Mouse (Mus musculus): Measurements from ENCODE around the gene Myog. TPM values are rescaled to one million over a fixed set of nuclear protein-coding genes. Genes with fewer than 3 reads are reported as not detected.

Myog gene
- total and polyA plus RNA-seq, 3 experiments, result not detected

DNA sequence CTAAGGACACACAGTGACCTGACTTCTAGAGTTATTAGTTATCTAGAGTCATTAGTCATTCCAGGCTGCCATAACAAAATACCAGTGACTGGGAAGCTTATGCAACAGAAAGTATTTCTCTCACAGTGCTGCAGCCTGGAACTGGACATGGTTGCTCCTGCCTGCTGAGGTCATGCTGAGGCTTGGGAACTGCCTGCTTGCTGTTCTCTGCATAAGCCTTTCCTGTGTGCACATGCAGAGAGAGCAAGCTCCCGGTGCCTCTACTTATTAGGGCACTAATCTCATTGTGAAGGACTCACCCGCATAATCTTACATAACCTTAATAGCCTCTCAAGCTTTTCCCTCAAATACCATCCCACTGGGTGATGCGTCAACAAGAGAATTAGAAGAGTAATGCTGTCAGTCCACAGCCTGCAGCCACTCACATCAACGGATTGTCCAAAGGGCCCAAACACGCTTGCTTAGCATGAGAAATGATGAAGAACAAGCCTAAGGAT lies 17.0 kb upstream of the Myog start:
- ATAC-seq (ENCODE audit: extremely low read depth, insufficient number of reproducible peaks, low FRiP score, poor library complexity, severe bottlenecking) (no peak), DNase-seq (ENCODE audit: low spot score) (no peak)
- Histone ChIP-seq H3K9me3 (replicated peaks) (no peaks in the 10 kb centered on the region), H3K4me1 (ENCODE audit: insufficient read depth, low read depth, low read length) (no peaks in the 10 kb centered on the region), H3K4me3 (ENCODE audit: low read depth, low read length) (no peak overlapping the region), H3K36me3 (replicated peaks) (no peaks in the 10 kb centered on the region), H3K27me3 (ENCODE audit: insufficient read depth, low read length) (peaks cover 30% of the 10 kb centered on the region)
- TF ChIP-seq TAL1 (conservative IDR thresholded peaks at IDR 0.05; ENCODE audit: low read depth, low read length) (no peak), POLR2AphosphoS5 (IDR thresholded peaks at IDR 0.05; ENCODE audit: insufficient replicate concordance, low read depth, low read length) (no peak), CTCF (IDR thresholded peaks at IDR 0.05; ENCODE audit: low read depth, low read length) (no peak), GATA2 (IDR thresholded peaks at IDR 0.05; ENCODE audit: borderline replicate concordance, low read depth, low read length) (no peak), GATA1 (IDR thresholded peaks at IDR 0.05; ENCODE audit: borderline replicate concordance, low read length) (no peak)

- DNase-seq (ENCODE audit: low spot score), result no peak
- no peak overlapping the region for H3K4me3 ChIP-seq (ENCODE audit: low read depth, low read length)
- TF ChIP-seq POLR2AphosphoS5 (IDR thresholded peaks at IDR 0.05; ENCODE audit: insufficient replicate concordance, low read depth, low read length) (no peak), TAL1 (conservative IDR thresholded peaks at IDR 0.05; ENCODE audit: low read depth, low read length) (no peak), GATA2 (IDR thresholded peaks at IDR 0.05; ENCODE audit: borderline replicate concordance, low read depth, low read length) (no peak), CTCF (IDR thresholded peaks at IDR 0.05; ENCODE audit: low read depth, low read length) (no peak), GATA1 (IDR thresholded peaks at IDR 0.05; ENCODE audit: borderline replicate concordance, low read length) (no peak)
- no peaks in the 10 kb centered on the region for H3K36me3 ChIP-seq (replicated peaks)
- no peaks in the 10 kb centered on the region for H3K4me1 ChIP-seq (ENCODE audit: insufficient read depth, low read depth, low read length)
- H3K27me3 ChIP-seq (ENCODE audit: insufficient read depth, low read length), result peaks cover 27% of the 10 kb centered on the region
- H3K9me3 ChIP-seq (replicated peaks), result no peaks in the 10 kb centered on the region
- no peak for ATAC-seq (ENCODE audit: extremely low read depth, insufficient number of reproducible peaks, low FRiP score, poor library complexity, severe bottlenecking)
Measured at GRCm38 (mm10) chr1:134273493-134274395, 16.0 kb upstream of the Myog start.

DNA sequence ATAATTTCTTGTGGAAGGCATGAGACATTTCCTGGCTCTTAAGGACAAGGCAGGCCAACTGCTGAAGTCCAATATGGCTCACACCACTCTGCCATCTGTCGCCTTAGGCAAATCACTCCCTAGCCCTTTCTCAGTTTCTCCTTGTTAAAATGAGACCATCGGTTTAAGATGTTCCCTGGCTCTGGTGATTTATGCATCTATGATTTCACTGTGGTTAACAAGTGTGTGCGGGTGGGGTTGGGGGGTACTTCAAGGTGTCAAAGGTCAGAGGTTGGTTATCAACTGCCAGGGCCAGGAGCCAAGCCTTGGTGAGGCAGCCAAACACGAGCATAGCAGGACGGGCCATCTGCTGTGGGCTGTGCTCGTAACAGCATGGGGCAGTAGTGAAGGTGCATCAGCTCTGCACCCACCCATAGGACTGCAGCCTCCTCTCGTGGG lies 15.3 kb upstream of the Myog start:
- no peaks in the 10 kb centered on the region for H3K4me1 ChIP-seq (ENCODE audit: insufficient read depth, low read depth, low read length)
- peaks cover 24% of the 10 kb centered on the region for H3K27me3 ChIP-seq (ENCODE audit: insufficient read depth, low read length)
- no peaks in the 10 kb centered on the region for H3K9me3 ChIP-seq (replicated peaks)
- no peaks in the 10 kb centered on the region for H3K36me3 ChIP-seq (replicated peaks)
- H3K4me3 ChIP-seq (ENCODE audit: low read depth, low read length), result no peak overlapping the region
- no peak for DNase-seq (ENCODE audit: low spot score)
- no peak for ATAC-seq (ENCODE audit: extremely low read depth, insufficient number of reproducible peaks, low FRiP score, poor library complexity, severe bottlenecking)
- TF ChIP-seq GATA2 (IDR thresholded peaks at IDR 0.05; ENCODE audit: borderline replicate concordance, low read depth, low read length) (no peak), POLR2AphosphoS5 (IDR thresholded peaks at IDR 0.05; ENCODE audit: insufficient replicate concordance, low read depth, low read length) (no peak), CTCF (IDR thresholded peaks at IDR 0.05; ENCODE audit: low read depth, low read length) (no peak), TAL1 (conservative IDR thresholded peaks at IDR 0.05; ENCODE audit: low read depth, low read length) (no peak), GATA1 (IDR thresholded peaks at IDR 0.05; ENCODE audit: borderline replicate concordance, low read length) (no peak)

DNA sequence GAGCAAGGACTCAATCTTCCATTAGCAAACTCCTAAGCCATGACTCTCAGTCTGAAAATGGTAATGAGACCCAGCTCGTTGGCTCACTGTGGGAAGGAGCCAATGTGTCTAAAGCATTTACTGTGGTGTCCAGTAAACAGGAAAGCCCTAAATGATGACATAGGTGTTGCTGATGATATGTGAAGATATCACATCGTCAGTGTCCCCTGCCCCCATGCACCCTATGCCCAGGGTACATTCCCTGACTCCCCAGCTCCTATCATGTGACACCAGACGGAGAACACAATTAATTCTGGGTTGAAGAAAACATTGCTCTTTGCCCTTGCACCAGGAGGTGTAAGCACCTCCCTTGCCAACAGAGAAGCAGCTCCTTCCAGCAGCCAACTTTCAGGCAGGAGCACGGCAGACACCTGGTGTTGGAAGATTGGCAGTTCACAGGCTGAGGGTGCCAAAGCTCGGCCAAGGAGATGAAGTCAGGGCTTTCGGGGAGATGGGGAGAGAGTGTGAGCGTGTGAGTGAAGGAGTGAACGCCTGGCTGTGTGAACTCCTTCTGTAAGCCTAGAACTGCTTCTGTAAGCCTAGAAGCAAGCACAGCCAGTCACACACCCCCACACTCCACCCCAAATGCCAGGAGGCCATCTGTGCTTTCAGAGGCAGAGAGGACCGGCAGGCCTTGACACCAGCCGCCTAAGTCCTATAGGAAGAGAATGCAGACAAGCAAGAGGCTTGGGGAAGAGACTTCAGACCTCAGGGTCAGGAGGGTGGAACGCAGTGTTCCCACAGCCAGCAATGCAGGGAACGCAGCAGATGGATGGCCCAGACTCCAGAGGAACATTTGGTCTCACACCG lies 13.9 kb upstream of the Myog start:
- H3K4me3 ChIP-seq (ENCODE audit: low read depth, low read length), result no peak overlapping the region
- no peaks in the 10 kb centered on the region for H3K36me3 ChIP-seq (replicated peaks)
- ATAC-seq (ENCODE audit: extremely low read depth, insufficient number of reproducible peaks, low FRiP score, poor library complexity, severe bottlenecking) (no peak), DNase-seq (ENCODE audit: low spot score) (no peak)
- no peaks in the 10 kb centered on the region for H3K4me1 ChIP-seq (ENCODE audit: insufficient read depth, low read depth, low read length)
- H3K27me3 ChIP-seq (ENCODE audit: insufficient read depth, low read length), result peaks cover 24% of the 10 kb centered on the region
- TF ChIP-seq GATA2 (IDR thresholded peaks at IDR 0.05; ENCODE audit: borderline replicate concordance, low read depth, low read length) (no peak), TAL1 (conservative IDR thresholded peaks at IDR 0.05; ENCODE audit: low read depth, low read length) (no peak), POLR2AphosphoS5 (IDR thresholded peaks at IDR 0.05; ENCODE audit: insufficient replicate concordance, low read depth, low read length) (no peak), GATA1 (IDR thresholded peaks at IDR 0.05; ENCODE audit: borderline replicate concordance, low read length) (no peak), CTCF (IDR thresholded peaks at IDR 0.05; ENCODE audit: low read depth, low read length) (no peak)
- H3K9me3 ChIP-seq (replicated peaks), result no peaks in the 10 kb centered on the region

DNA sequence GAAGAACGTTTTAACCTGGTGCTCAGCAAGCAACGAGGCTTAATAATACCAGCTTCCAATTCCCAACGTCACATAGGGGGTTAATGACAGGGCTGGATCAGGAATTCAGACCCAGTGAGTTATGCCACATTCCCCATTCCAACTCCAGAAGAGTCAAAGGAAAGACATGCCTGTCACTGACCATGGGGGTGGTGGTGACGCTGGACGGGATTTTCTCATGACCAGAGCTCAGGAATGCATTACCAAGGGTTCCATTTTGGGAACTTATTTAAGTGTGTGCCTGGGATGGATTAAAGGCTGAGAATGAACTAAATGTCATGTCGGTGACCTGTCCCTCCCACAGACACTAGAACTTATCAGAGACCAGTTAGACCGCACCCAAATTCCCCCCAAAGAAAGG lies 13.0 kb upstream of the Myog start:
- Histone ChIP-seq H3K36me3 (replicated peaks) (no peaks in the 10 kb centered on the region), H3K4me3 (ENCODE audit: low read depth, low read length) (no peak overlapping the region), H3K9me3 (replicated peaks) (no peaks in the 10 kb centered on the region), H3K27me3 (ENCODE audit: insufficient read depth, low read length) (peaks cover 24% of the 10 kb centered on the region), H3K4me1 (ENCODE audit: insufficient read depth, low read depth, low read length) (no peaks in the 10 kb centered on the region)
- no peak for TF ChIP-seq CTCF (IDR thresholded peaks at IDR 0.05; ENCODE audit: low read depth, low read length)
- TF ChIP-seq GATA2 (IDR thresholded peaks at IDR 0.05; ENCODE audit: borderline replicate concordance, low read depth, low read length), result no peak
- TF ChIP-seq POLR2AphosphoS5 (IDR thresholded peaks at IDR 0.05; ENCODE audit: insufficient replicate concordance, low read depth, low read length), result no peak
- no peak for TF ChIP-seq GATA1 (IDR thresholded peaks at IDR 0.05; ENCODE audit: borderline replicate concordance, low read length)
- no peak for TF ChIP-seq TAL1 (conservative IDR thresholded peaks at IDR 0.05; ENCODE audit: low read depth, low read length)
- ATAC-seq (ENCODE audit: extremely low read depth, insufficient number of reproducible peaks, low FRiP score, poor library complexity, severe bottlenecking) (no peak), DNase-seq (ENCODE audit: low spot score) (no peak)

Data from G1E (cell line).